Mouse (Mus musculus): Measurements from ENCODE around the gene Ywhaq.

The Ywhaq gene

DNA sequence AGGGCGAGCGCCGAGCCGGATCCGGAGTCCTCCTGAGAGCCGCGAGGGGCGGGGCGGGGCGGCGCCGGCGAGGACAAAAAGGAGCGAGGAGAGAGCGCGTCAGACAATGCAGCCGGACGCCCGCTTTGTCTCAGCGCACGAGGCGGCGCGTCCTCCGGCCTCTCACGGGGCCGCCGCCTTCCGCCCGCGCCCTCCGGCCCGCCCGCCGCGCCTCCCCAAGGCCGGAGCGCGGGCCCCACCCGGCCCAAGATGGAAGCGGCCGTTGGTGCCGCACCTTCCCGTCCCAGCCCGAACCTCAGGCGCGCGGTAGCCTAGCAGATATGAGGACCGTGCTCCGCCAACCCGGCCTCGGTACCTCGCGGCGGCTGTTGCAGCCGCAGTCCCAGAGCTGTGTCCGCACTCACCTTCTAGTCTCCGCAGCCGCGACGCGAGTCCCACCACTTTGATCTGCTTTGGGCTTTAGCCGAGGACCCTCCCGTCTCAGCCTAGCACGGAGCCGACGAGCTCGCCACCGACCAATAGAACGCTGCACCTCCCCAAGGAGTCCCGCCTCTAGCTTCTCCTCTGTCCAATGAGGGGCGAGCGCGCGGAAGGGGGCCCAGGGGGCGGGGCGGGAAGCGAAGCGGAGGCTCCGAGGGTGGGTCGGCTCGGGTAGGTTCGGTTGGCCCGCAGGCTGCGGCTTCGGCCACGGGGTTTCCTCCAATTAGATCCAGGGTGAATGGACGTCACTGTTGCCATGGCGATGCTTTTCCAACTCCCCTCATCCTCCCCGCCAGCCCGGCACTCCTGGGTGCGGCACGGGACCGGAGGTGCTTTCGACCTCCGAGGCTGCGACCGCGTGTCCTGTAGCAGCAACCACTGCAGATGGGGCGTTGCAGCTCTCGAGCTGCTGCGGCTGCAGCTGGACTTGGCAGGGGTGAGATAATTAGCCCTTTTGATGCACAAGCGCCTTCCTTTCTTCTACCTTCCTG, at the start of gene Ywhaq:
Gene Ywhaq, minus strand, starts transcription at position 538 of the 971 bp plus-strand sequence.
- DNase-seq (ENCODE audit: low read depth, low spot score), result peak; percentile 99

- DNase-seq (ENCODE audit: low read depth, low spot score), result peak; percentile 46
Measured at GRCm38 (mm10) chr12:21463448-21463891, 46.0 kb upstream of the Ywhaq start.

DNA sequence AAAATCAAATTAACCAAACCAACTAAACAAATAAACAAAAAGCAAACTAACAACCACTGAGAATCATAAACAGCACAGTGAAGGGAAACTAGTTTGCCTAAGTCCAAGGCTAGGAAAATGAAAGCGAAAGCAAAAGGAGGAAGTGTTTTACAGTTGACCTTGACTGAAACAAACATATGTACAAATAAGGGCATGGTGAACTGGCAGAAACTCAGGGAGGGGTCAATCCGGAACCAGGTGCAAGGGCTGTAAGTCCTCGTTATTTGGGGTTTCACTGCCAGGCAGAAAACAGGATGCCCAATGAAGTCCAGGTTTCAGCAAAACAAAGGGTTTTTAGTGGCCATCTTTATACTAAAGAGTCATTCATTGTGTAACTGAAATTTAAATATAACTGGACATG, 45.2 kb upstream of the Ywhaq start:
- peak; percentile 47 for DNase-seq (ENCODE audit: low read depth, low spot score)

GRCm38 (mm10) chr12:21459681-21460080, 42.2 kb upstream of the Ywhaq start:
- no peak for DNase-seq (ENCODE audit: low read depth, low spot score)

DNA sequence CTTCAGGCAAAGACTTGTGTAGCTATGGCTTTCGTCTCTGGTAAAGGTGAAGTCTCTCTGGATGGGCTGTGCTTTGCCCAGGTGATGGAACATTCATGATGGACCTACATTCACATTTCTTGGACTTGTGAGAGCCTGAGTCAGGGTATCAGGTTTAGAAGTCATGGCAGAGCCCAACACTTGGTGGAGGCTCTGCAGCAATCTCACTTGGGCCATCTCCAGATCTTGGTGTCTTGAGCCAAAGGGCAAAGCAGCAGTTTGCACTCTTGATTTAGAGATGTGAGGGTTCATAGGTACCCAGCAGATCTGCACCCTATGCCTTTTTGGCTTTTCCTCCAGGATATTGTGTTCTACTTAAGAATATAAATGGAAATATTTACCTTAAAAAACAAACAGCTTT, 38.6 kb upstream of the Ywhaq start:
- no peak for DNase-seq (ENCODE audit: low read depth, low spot score)

DNA sequence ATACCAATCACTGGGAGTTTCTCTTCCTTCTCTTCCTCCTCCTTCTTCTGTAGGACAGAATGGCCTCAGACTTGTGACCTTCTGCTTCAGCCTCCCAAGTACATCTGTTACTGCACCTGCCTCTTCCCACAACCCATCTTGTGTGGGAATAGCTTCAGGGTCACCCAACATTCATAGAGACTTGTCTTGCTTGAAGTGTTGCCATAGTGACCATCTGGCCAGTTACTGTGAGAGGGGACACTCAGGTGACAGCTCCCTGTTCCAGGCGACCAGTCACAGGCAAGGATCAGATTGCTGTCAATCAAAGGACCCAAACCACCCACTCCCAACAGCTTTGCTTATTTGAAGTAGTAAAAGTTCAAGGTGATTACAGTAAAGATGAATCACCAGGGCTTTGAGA, 34.3 kb upstream of the Ywhaq start:
- DNase-seq (ENCODE audit: low read depth, low spot score), result no peak

- DNase-seq (ENCODE audit: low read depth, low spot score), result no peak
Measured at GRCm38 (mm10) chr12:21451351-21451750, 33.9 kb upstream of the Ywhaq start.

DNA sequence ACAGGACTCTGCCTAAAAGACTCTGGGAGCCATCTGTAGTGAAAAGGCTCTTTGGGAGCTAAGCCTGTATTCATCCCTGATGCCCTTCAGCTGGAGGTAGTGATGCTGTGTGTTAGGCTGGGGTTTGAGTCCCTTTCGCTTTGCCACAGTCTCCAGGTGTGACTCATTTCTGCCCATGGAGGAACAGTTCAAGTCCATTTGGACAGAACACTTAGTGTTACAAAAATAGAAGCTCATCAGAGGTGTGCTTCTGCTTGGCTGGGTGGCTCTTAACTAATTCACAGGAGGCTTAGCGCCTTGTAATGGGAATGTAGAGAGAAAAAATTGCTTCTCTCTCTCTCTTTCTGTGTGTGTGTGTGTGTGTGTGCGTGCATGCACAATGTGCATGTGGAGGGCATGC, 26.3 kb upstream of the Ywhaq start:
- DNase-seq (ENCODE audit: low read depth, low spot score), result no peak

DNA sequence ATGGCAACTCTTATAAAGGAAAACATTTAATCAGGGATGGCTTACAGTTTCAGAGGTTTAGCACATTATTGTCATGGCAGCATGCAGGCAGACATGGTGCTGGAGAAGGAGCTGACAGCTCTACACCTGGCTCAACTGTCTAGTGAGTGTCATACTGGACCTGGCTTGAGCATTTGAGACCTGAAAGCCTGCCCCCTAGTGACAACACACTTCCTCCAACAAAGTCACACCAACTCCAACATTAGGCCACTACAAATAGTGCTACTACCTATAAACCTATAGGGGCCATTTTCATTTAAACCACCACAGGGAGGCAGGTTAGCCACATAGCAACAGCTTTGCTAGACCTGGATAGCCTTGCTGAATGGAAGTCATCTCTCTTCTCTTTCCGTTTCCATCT, 24.4 kb upstream of the Ywhaq start:
- DNase-seq (ENCODE audit: low read depth, low spot score), result no peak

GRCm38 (mm10) chr12:21439428-21439827, 22.0 kb upstream of the Ywhaq start:
- no peak for DNase-seq (ENCODE audit: low read depth, low spot score)

GRCm38 (mm10) chr12:21438750-21439394, 21.4 kb upstream of the Ywhaq start:
- DNase-seq (ENCODE audit: low read depth, low spot score), result no peak

- DNase-seq (ENCODE audit: low read depth, low spot score), result no peak
Measured at GRCm38 (mm10) chr12:21438294-21438693, 20.9 kb upstream of the Ywhaq start.

DNA sequence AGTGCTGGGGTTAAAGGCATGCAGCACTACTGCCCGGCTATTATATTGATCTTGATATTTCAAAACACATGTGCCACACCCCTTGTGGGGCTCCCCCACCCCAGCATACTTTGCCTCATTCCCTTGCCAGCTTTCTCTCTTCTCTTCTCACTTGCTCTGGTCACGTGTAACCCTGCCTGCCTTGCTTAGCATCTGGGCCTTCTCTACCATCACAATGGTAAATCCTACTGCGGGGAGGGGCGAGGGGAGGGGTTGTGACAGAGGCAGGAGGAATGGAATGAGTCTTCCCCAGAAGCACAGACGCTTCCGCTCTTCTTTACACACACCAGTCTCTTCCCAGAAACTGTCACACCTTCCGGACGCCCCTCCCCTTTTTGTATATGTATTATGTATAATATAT, 14.5 kb upstream of the Ywhaq start:
- no peak for DNase-seq (ENCODE audit: low read depth, low spot score)

DNA sequence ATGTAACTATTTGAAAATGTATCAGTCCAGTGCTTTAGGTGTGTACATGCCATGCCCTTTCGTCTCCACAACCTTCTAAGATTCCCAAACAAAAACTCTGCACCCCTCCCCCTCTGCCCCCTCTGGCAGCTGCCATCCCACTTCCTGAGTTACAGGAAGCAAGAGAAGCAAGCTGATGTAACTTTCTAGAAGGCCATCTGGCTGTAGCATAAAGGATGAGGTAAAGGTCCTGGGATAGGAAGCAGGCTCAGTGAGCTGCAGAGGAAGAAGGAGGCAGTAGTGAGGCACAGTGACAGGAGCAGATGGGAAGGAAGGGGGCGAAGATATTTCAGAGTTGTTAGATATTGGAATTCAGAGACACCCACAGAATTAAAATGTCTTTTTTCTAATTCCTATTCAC, 13.6 kb upstream of the Ywhaq start:
- peak; percentile 63 for DNase-seq (ENCODE audit: low read depth, low spot score)

GRCm38 (mm10) chr12:21430140-21430539, 12.7 kb upstream of the Ywhaq start:
- DNase-seq (ENCODE audit: low read depth, low spot score), result no peak

DNA sequence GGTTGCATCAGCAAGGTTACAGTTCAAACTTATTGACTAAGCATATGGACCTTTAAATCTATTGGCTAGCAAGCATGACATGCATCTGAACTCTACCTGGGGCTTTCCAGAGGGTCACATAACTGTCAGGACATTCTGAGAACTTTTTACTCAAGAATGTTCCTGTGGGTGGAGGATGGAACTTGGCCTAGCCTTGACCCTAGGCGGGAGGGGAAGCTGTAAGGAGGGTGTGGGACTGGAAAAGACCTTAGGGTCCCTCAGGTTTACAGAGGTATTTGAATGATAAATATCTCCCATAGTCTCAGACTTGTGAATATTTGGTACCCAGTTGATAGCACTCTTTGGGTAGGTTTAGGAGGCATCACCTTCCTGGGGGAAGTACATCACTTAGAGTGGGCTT, 11.6 kb upstream of the Ywhaq start:
- no peak for DNase-seq (ENCODE audit: low read depth, low spot score)

- DNase-seq (ENCODE audit: low read depth, low spot score), result peak; percentile 79
Measured at GRCm38 (mm10) chr12:21426065-21426940, 8.9 kb upstream of the Ywhaq start.

- DNase-seq (ENCODE audit: low read depth, low spot score), result peak; percentile 84
Measured at GRCm38 (mm10) chr12:21424683-21425082, 7.2 kb upstream of the Ywhaq start.

DNA sequence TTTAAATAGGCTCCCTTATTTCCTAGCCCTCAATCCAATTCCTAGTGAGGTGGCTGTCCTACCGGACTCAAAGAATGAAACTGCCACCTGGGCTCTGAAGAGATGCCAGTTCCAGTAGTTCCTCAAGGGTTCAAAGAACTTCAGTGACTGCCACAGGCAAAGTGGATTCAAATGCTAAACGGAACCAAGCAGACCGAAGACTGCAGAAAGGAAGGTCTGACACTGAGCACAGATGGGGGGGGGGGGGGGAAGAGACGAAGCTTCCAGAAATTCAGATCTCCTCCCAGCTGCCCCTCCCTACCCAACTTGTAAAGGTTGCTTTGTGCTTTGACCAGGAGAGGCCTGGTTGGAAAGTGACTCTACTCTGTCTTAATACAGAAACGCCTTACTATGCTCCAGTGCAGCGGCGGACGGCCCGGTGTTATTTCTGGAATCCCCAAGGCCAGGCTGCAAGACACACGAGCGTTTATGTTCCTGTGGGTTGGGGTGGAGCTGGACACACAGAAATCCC, 1.2 kb upstream of the Ywhaq start:
- no peak for DNase-seq (ENCODE audit: low read depth, low spot score)

GRCm38 (mm10) chr12:21418083-21418482, 646 bp upstream of the Ywhaq start:
- no peak for DNase-seq (ENCODE audit: low read depth, low spot score)

DNA sequence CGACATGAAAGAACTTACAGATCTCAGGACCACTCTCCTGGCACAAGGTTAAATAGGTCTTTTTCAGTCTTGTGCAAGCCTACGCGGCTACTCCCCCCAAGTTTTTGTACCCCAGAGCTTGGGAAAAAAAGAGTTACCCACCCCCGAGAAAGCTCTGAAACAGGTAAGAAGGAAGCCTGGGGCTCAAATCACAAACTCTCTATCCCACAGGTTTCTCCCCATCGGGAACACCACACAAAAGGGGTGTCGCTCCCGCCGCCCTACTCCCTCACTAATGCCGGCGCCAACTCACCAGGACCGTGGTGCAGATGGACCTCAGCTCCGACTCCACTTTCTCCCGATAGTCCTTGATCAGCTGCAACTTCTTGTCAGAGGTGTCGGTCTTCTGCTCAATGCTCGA, 931 bp downstream of the Ywhaq start:
- DNase-seq (ENCODE audit: low read depth, low spot score), result no peak

- DNase-seq (ENCODE audit: low read depth, low spot score), result no peak
Measured at GRCm38 (mm10) chr12:21410620-21411019, 6.8 kb downstream of the Ywhaq start.

Measured in 3T3-L1 (cell line).